Mouse (Mus musculus) erythroblast, embryonic 14.5 days (primary cell): Measurements from ENCODE around the gene Cdhr3.
"Not testable (repeated sequence)": the region's sequence is repeated elsewhere in the genome, so short reads cannot be mapped to it uniquely, and the experiment has no call there.

Experiments used
- GATA1 ChIP-seq: IDR thresholded peaks from 2 replicates; pipeline ENCODE4 v1.6.1; 2012; ENCODE audit warnings: low read length, inconsistent platforms, mixed read lengths
- TAL1 ChIP-seq: IDR thresholded peaks from 3 replicates; pipeline ENCODE4 v1.6.1; 2012; ENCODE audit warnings: low read length, inconsistent platforms, mixed read lengths

- TF ChIP-seq TAL1, GATA1: not testable (repeated sequence)
These were observed 92.9 kb downstream of the Cdhr3 start for GRCm38 (mm10) chr12:32999778-33000177.
